Mouse (Mus musculus): ENCODE measurements at regions not wholly inside any gene's neighbourhood (a gene's known extent, or its start where the extent isn't known, plus 50 kb on each side); places are given as distances from the start of the nearest gene placed in this dataset.

DNA sequence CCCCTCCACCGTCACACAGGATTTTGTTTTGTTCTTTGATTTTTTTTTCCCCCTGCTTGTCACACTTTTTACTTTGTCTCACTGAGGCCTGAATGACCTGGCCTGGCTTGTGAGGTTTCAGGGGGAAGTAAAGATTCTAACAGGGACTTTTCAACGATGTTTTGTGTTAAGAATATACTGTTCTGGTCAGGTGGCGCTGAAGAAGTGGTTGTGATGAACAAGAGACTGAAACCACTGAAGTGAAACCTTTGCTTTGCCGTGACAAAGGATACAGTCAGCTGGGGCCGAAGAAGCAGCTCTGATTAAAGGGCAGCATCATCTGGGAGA, 97.4 kb upstream of the Zfp648 start:
- TF ChIP-seq CTCF (IDR thresholded peaks at IDR 0.05; ENCODE audit: borderline replicate concordance, extremely low read depth, insufficient read depth, insufficient read length) = no peak
- TF ChIP-seq POLR2A (IDR thresholded peaks at IDR 0.05; ENCODE audit: borderline replicate concordance, extremely low read depth, insufficient read depth, insufficient read length, poor library complexity, severe bottlenecking) = no peak
- no peak for DNase-seq (ENCODE audit: low read depth)

DNA sequence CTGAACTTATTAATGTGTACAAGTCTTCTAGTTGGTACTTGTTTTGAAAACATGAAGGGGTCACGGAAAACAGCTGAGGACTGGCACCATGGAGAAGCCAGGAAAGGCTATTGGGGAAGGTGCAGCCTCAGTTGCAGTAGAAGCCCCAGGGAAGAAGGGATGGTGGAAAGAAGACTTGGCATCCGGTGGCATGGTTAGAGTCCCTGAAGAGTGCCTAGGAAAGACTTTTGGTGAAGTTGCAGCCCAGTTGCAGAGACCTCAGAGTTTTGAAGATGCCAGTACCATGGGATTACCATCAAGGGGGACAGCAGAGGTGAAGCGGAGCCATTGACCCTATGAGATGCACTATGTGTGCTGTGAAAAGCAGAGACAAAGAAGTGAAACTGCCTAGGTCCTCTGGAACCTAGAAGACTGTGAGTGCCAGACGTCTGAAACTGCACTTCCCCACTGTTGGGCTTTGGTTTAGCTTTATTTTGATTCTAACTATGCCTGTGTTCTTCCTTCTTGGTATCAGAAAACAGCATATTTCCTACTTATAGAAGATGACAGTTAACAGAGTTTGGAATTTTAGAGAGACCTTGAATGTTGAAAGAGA, 96.9 kb upstream of the Zfp648 start:
- DNase-seq (ENCODE audit: low read depth) = no peak
- TF ChIP-seq POLR2A (IDR thresholded peaks at IDR 0.05; ENCODE audit: borderline replicate concordance, extremely low read depth, insufficient read depth, insufficient read length, poor library complexity, severe bottlenecking) (no peak), CTCF (IDR thresholded peaks at IDR 0.05; ENCODE audit: borderline replicate concordance, extremely low read depth, insufficient read depth, insufficient read length) (no peak)

DNA sequence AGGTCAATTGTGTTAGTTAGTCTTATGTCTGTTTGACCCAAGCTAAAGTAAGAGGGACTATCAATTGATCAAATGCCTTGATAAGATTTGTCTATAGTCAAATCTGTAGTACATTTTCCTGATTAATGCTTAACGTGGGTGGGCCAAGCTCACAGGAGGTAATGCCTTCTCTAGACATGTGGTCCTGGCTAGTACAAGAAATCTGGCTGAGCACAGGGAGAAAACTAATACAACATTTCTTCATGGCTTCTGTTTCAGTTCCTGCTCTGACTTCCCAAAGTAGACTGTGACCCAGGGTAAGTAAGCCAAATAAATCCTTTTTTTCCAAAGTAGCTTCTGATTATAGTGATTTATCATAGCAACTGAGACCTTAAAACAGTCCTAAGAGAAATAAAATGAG, 96.2 kb upstream of the Zfp648 start:
- TF ChIP-seq POLR2A (IDR thresholded peaks at IDR 0.05; ENCODE audit: borderline replicate concordance, extremely low read depth, insufficient read depth, insufficient read length, poor library complexity, severe bottlenecking) (no peak), CTCF (IDR thresholded peaks at IDR 0.05; ENCODE audit: borderline replicate concordance, extremely low read depth, insufficient read depth, insufficient read length) (no peak)
- DNase-seq (ENCODE audit: low read depth) = no peak

DNA sequence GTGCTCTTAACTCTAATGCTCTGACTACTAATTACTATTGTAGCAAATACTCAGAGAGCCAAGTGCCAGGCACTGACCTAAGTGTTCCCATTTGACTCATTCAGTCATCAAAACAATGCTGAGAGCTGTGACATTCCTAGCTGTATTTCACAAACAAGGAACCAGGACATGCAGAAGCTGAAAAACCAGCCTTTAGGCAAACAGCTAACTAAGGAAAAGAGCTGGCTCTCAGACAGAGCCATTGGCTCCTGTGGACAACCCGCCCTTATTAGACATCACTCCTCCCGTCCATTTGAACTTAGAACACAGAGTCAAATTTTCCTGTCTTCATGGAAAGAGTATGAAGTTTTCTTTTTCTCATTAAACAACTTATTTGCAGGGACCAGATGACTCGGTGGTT, 88.5 kb upstream of the Zfp648 start:
- TF ChIP-seq CTCF (IDR thresholded peaks at IDR 0.05; ENCODE audit: borderline replicate concordance, extremely low read depth, insufficient read depth, insufficient read length) (no peak), POLR2A (IDR thresholded peaks at IDR 0.05; ENCODE audit: borderline replicate concordance, extremely low read depth, insufficient read depth, insufficient read length, poor library complexity, severe bottlenecking) (no peak)
- DNase-seq (ENCODE audit: low read depth) = peak; percentile 22

GRCm38 (mm10) chr1:154113291-154114050, 87.5 kb upstream of the Zfp648 start:
- DNase-seq (ENCODE audit: low read depth) = no peak
- TF ChIP-seq POLR2A (IDR thresholded peaks at IDR 0.05; ENCODE audit: borderline replicate concordance, extremely low read depth, insufficient read depth, insufficient read length, poor library complexity, severe bottlenecking) (no peak), CTCF (IDR thresholded peaks at IDR 0.05; ENCODE audit: borderline replicate concordance, extremely low read depth, insufficient read depth, insufficient read length) (no peak)

- no peak for DNase-seq (ENCODE audit: low read depth)
- TF ChIP-seq POLR2A (IDR thresholded peaks at IDR 0.05; ENCODE audit: borderline replicate concordance, extremely low read depth, insufficient read depth, insufficient read length, poor library complexity, severe bottlenecking) = no peak
- TF ChIP-seq CTCF (IDR thresholded peaks at IDR 0.05; ENCODE audit: borderline replicate concordance, extremely low read depth, insufficient read depth, insufficient read length) = no peak
Observed at GRCm38 (mm10) chr1:154116188-154116710, 84.7 kb upstream of the Zfp648 start.

DNA sequence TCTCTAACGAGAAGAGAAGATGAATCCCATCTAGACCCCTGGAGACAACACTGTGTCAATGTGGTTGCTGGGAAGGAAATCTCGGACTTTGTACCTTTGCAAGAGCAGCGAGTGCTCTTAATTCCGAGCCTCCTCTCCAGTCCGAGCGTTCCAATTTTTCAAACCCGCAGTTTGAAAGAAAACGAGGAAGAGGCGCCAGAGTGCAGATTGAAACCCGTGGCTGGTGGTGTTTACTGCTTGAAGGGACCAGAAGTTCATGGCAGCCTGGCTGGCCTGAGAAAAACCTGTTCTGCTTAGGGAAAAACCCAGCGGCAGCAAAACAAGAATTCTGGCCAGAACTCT, 83.7 kb upstream of the Zfp648 start:
- TF ChIP-seq POLR2A (IDR thresholded peaks at IDR 0.05; ENCODE audit: borderline replicate concordance, extremely low read depth, insufficient read depth, insufficient read length, poor library complexity, severe bottlenecking) = no peak
- no peak for TF ChIP-seq CTCF (IDR thresholded peaks at IDR 0.05; ENCODE audit: borderline replicate concordance, extremely low read depth, insufficient read depth, insufficient read length)
- peak; percentile 48 for DNase-seq (ENCODE audit: low read depth)

DNA sequence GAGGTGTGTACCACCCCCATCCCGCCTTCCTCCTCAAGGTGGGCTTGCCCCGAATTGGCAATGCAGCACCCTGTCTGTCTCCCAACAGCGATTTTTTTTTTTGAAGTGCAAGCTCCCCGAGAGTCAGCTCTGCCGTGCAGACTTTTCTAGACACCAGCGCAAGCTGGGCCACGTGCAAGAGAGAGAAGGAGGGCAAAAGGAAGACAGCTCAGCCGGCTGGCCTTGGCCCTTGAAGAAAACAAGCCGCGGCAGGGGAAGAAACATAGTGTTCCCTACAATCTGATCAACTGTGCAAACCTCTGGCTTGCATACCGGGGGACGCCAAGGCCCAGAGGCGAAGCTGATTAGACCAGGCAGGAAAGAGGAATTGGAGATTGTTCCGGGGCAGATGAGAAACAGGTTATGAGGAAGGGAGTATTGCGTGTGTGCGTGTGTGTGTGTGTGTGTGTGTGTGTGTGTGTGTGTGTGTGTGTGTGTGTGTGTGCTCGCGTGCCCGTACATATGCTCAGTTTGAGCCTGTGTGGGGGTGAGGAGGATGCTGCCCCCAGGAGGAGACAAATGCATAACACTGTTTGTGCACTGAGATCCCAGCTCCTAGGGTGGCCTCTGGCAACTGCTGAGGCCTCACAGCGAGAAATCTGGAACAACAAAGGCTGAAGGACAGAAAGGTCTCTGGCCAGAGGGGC, 83.2 kb upstream of the Zfp648 start:
- TF ChIP-seq CTCF (IDR thresholded peaks at IDR 0.05; ENCODE audit: borderline replicate concordance, extremely low read depth, insufficient read depth, insufficient read length) (peak; percentile 19; the same call in 1 of the 2 replicates), POLR2A (IDR thresholded peaks at IDR 0.05; ENCODE audit: borderline replicate concordance, extremely low read depth, insufficient read depth, insufficient read length, poor library complexity, severe bottlenecking) (no peak)
- peak; percentile 40 for DNase-seq (ENCODE audit: low read depth)

DNA sequence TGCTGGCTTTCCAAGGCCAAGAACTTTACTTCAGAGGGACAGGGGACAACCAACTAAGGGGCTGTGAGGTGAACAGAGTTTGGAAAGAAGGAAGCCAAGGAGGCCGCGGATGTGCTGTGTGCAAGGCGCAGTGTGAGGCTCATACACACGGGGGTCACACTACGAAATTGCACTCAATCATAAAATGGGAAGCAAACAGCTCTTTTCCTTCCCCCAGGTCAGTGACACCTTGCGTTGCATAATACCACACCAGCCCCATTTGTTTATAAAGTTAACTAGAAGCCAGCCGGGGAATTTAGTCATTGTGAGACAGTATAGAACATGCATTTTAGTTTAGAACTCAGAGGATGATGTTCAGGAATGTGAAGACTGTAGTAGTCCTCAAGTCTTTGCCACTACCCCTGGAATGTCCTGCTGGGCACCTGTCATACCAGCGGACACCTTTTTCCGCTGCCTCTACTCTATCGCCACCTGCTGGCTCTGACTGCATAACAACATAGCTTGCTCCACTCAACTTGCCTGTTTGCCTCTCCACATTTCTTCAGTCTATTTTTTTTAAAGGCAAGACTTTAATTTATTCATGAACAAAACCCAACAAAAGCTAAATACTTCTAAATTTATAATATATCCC, 82.5 kb upstream of the Zfp648 start:
- DNase-seq (ENCODE audit: low read depth) = peak; percentile 74
- TF ChIP-seq CTCF (IDR thresholded peaks at IDR 0.05; ENCODE audit: borderline replicate concordance, extremely low read depth, insufficient read depth, insufficient read length) (peak; percentile 80), POLR2A (IDR thresholded peaks at IDR 0.05; ENCODE audit: borderline replicate concordance, extremely low read depth, insufficient read depth, insufficient read length, poor library complexity, severe bottlenecking) (no peak)

DNA sequence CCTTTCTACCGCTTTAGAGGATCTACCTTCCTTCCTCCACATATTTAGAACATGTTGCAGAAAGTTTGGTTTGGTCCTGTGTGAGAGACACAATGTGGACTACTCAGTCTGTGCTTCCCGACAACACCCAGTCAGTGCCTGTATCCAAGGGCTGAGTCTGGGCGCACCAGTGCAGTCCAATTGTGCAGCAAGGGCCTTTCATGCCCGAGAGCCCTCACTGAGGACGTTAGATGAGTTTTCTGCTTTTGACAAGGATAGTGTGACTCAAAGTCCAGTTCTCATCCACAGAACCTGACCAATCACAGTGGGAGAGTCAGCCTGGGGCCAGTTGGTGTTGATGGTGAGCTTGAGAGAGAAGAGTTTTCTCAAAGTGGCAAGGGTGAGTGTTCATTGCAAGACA, 81.4 kb upstream of the Zfp648 start:
- TF ChIP-seq POLR2A (IDR thresholded peaks at IDR 0.05; ENCODE audit: borderline replicate concordance, extremely low read depth, insufficient read depth, insufficient read length, poor library complexity, severe bottlenecking) (no peak), CTCF (IDR thresholded peaks at IDR 0.05; ENCODE audit: borderline replicate concordance, extremely low read depth, insufficient read depth, insufficient read length) (no peak)

GRCm38 (mm10) chr1:154120693-154121092, 80.3 kb upstream of the Zfp648 start:
- peak; percentile 85 for DNase-seq (ENCODE audit: low read depth)
- TF ChIP-seq POLR2A (IDR thresholded peaks at IDR 0.05; ENCODE audit: borderline replicate concordance, extremely low read depth, insufficient read depth, insufficient read length, poor library complexity, severe bottlenecking) = no peak
- no peak for TF ChIP-seq CTCF (IDR thresholded peaks at IDR 0.05; ENCODE audit: borderline replicate concordance, extremely low read depth, insufficient read depth, insufficient read length)

More for the DNA sequence above, 81.4 kb upstream of the Zfp648 start:
- DNase-seq (ENCODE audit: low read depth) = no peak
